Mouse (Mus musculus) bone marrow, adult 2 months (tissue): ENCODE results near the gene Meox1.

ENCODE experiments used
- CTCF ChIP-seq: fragments of 200-500 bp; IDR thresholded peaks from 2 replicates; pipeline ENCODE4 v1.5.1; 2011; ENCODE audit warnings: low read length, control low read depth; ENCODE audit not compliant: control insufficient read depth, insufficient read depth
- POLR2A ChIP-seq: fragments of 200-500 bp; IDR thresholded peaks from 2 replicates; pipeline ENCODE4 v1.6.1; 2011; ENCODE audit warnings: low read depth, mild to moderate bottlenecking, control low read depth, low read length, borderline replicate concordance; ENCODE audit not compliant: control insufficient read depth

GRCm38 (mm10) chr11:101883911-101884310 lies 10.3 kb downstream of the Meox1 start:
- TF ChIP-seq CTCF (no peak), POLR2A (no peak)
